Mouse (Mus musculus) cerebellum, postnatal 25 days (tissue): ENCODE data around the gene Iqca.

ENCODE experiments used
- DNase-seq, 2 experiments: peaks; one replicate each; pipeline ENCODE4 v3.0.0; 2021; ENCODE audit warnings: mixed read lengths in 2 of 2

Iqca gene

DNA sequence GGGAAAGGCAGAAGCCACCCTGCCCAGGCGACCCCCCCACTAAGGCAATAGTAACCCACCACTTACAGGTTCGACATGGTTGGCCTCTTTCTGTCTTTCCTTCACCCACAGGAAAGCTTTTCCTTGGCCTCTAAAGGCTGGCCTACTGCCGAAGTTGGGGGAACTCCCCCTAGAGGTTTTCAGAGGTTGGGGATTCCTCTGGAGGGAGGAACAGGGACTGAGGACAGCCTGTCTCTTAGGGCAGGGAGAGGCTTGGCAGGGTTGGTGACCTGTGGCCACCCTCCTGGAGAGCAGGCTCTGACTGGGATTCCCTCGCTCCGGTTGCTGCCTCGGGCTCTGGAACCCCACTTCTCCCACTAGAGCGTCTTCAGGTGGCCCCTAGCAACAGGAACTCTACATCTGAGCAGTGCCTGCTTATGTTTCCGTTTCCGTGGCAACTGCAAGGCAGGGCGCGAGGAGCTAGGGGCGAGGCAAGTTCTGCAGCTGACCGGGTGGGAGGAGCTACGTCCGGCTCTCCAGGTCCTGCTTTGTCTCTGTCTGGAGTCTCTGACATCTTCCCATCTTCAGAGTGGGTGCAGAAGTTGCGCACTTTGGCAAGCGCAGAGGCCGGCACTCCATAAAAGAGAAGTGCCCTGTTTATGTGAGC, at the start of gene Iqca:
TSS of gene Iqca (minus strand) at position 303 of the 646 bp plus-strand sequence.
- peak; percentile 16 to 45 for DNase-seq

DNA sequence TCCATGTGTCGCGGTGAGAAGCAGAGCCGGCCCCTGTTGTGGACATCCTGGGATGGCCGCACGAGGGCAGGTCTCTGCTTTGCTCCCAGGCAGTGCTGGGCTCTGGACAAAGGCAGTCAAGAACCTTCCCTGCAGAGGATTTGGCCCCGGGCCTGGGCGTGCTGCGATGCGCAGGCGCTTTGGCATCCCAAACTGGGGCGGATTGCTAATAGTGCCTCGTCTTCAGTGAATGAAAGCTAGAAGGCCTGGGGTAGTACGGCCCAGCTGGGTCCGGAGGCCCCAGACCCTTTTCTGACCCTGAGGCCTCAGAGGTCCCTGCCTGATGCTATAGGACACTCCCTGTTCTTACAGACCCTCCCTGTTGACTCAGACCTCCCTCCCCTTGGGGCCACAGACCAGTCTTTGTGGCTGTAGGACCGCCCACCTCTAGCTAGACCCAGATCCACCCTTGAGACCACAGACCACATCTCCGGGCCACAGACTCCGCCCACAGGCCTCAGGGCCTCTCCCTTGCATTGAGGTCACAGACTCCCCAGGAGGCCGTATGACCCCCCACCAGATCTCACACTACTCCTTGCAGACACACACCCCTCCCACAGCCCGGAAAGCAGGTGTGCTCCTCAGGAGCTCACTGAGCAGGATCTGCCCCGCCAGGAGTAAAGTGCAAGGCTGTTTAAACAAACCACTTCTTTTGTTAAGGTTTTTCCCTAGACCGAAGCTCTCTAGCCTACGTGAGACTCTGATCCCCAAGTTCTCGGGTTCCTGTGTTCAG, 49.2 kb upstream of the Iqca start:
- DNase-seq, result peak; percentile 89 to 94

DNA sequence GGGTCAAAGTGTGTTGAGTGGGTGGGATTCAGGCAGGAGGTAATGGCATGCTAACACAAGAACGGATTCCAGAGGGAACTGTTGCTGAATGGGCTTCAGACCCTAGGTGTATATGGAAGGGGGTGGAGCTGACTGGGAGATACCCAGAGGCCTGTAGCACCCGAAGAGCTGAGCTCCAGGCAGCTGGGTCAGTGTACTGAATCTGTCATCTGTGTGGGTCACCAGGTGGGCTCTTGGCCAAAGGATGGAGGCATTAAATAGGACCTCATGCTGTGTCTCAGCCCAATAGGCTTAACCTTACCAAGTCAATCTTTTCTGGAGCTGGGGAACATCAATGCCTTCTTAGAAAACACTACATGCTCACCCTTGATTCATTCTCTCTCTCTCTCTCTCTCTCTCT, 48.5 kb upstream of the Iqca start:
- no peak for DNase-seq

DNA sequence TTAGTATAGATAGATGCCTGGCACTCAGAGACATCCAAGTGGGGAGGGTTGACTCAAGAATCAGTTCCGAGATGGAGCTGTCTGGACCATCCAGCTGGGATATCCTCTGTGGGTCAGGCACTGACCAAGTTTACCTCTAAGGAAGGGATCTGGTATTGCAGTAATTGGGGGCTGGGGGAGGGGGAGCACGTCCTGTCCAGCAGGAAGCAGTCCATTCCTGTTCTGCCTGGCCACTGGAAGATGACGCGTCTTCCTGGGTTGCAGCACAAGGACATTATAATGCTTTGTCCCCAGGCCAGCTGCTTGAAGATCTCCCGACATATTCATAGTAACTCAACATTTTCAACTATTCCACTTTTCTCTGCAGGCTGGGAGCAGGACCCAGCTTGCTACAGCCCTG, 48.0 kb upstream of the Iqca start:
- DNase-seq, result no peak

DNA sequence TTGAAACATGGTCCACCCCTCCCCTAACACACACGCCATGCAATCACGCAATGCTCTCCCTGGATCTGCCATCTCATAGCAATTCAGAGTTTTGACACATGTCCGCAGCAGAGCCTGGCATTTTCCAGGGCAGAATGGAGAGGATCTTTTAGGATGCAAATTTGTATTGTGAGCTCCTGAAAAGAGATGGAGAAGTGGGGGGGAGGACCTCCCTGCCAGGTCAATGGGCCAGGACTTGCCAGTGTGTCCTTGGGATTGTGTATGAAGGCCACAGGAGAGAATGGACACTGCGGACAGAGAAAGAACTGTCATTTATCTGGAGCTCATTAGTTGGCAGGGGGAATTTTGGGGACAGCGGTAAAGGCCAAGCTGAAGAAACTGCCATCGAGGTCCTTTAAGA, 35.8 kb upstream of the Iqca start:
- no peak for DNase-seq

DNA sequence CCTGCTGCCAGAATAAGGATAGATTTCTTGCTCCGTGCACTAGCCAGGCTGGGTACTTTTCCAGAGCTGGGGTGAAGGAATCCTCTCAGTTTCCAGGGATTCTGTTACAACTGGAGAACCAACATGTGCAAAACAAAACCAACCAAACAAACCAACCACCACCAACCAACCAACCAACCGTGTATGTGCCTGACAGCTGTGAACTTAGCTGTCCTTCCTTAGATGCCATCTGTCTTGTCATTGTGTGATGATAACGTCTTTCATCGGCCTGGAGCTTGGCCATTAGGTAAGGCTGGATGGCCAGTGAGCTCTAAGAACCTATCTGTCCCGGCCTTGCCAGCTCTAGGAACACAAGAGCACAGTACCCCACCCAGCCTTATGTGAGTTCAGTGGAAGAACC, 33.7 kb upstream of the Iqca start:
- no peak for DNase-seq

DNA sequence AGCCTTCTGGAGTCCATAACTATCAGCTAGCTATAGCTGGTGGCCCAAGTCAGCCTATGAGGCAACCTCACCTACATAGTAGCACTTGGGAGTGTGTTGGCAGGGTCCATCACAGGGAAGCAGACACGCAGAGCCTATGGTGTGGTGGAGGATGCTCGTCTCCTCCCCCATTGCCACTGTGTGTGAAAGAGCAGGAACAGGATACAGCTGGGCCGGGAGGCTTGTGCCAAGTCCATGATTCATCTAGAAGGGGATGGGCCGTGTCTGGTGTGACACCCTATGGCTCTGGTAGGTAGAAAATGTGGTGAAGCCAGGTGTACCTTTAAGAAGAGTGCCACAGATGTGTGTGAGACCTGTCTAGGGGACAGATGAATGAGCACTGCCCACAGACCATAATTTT, 33.0 kb upstream of the Iqca start:
- DNase-seq, result no peak

DNA sequence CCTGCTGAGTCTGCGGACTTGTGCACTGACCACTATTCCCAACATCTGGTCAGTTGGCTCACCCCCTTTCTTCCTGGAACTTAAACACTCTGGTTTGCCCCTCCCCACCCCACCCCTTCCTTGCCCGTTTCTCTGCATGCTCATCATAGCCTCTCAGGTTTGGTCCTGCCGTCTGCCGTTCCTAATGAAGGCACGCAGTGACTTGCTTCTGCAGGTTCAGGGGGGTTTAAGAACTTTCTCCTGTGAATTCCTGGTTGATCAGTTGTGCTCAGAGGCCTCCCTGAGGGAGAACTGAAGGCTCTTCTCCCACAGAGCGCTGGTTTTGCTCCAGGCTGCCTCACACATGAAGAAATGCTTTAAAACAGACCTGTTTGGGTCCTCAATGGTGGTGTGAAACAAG, 30.4 kb upstream of the Iqca start:
- DNase-seq, result no peak

DNA sequence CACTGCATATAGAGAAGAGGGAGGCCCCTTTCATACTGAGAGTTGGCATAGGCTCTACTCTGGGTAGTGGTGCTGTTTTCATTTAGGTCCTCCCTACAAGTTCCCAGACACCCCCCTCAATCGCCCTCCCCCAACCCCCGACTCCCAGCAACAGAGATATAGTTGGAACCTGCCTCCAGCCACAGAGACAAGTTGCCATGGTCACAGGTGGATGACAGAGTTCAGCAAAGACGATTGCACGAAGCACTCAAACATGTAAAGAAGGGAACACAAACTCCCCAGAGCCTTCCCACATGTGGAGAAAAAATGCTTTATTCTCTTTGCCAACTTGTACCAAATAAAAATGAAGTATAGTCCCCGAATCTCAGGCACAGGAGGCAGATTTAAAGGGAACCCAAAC, 29.3 kb upstream of the Iqca start:
- DNase-seq, result no peak

DNA sequence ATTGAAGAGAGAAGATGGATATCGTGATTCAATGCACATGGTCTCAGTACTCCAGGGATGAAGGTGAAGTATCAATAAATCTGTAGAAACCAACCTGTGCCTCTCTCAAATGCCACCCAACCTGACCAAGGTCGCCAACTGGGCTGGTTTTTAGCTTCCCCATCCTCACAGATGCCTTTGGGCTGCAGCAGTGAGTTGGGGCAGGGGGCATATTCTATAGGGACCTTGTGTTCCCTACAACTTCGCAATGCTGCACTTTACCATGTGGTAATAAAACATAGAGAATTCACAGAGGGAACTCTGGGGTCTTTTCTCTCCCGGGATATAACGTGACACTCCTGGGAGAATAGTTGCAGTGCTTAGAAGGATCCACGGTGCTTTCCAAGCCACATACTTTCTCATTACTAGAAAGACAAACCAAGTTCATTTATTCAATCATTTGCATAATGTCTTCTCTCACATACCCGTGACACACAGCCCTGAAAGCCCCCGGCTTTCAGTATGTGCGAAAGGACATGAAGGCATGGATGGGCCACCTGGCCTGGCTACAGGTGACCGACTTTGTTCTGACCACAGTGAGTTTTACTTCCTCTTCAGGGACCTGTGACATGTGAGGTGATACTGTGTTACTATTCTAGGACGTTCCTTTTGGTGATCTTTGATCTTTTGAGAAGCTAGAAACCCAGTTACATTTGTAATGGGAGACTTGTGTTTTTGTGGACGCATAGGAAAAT, 27.9 kb upstream of the Iqca start:
- DNase-seq, result no peak

DNA sequence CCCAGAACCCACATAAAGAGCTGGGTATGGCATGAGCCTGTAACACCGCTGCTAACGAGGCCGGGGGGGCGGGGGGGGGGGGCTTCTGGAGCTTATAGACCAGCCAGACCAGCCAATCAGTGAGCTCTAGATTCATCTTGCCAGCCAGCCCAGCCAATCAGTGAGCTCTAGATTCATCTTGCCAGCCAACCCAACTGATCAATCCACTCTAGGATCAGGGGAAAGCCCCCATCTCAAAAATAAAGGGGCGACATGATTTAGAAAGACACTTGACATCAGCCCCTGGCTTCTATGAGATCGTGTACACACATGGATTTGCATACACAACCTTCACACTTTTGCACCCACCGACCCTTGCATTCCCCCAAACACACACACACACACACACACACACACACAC, 27.3 kb upstream of the Iqca start:
- no peak for DNase-seq

DNA sequence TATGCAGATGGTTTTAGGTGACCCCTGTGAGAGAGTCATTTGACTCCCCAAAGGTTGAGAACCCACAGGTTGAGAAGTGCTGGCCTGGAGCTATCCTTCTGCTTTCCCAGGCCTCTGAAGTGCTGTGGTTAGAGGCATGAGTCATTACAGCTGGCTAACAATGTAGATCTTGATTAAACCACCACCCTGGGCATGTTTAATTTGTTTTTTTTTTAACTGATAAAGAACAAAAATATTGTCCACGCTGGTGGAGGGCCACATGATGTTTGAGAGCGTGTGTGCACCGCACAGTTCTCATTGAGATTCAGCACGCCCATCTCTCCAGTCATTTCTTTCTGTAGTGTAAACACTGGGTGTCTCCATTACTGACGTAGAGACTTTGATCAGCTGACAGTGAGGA, 24.8 kb upstream of the Iqca start:
- no peak for DNase-seq

DNA sequence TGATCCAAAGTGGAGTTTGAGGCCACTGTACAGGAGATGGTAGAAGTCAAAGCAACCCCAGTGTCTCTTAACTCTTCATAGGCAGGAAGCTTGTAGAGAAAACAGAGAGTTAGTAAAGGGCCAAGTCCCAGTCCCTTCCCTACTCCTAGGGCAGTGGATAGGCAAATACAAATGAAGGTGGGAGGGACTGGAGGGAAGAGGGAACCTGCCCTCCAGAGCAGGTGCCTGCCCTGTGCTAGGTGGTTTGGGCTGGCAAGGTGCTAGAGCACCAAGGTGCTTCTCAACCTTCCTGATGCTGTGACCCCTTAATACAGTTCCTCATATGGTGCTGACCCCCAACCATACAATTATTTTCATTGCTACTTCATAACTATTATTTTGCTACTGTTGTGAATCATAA, 24.4 kb upstream of the Iqca start:
- DNase-seq, result no peak

DNA sequence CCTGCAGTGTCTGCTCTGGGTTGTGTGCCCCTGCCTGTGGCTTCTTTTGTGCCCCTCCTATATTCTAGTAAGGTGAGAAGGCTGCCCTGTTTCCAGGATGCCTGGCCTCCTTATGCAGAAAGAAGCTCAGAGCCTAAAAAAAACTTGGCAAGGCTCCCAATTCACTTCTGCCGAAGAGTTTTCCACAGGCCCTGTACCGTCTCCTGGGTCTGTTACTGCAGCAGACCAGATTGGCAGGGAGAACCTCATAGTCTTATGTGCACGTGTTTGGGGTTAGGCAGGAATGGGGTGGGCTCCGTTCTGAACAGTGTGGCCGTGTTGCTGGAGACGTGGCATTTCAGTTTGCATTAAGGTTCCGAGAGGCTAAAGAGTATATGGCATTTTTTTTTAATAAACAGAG, 23.0 kb upstream of the Iqca start:
- DNase-seq, result no peak

DNA sequence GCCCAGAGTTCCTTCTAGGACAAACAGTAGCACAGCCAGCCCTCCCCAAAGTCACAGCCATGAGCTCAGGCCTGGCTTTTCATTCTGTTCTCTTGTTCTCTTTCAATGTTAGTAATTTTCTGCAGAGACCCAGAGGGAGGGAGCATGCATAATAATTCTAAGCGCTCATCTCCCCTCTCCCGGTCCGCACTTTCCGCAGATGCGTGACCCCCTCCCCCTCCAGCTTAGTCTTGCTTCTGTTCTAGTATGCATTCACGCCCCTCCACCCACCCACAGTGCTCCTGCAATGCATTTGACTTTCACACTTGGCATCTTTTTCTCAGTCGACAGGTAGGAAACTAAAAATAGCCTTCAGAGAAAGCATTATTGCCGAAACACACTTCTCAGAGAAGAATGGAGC, 21.1 kb upstream of the Iqca start:
- no peak for DNase-seq

DNA sequence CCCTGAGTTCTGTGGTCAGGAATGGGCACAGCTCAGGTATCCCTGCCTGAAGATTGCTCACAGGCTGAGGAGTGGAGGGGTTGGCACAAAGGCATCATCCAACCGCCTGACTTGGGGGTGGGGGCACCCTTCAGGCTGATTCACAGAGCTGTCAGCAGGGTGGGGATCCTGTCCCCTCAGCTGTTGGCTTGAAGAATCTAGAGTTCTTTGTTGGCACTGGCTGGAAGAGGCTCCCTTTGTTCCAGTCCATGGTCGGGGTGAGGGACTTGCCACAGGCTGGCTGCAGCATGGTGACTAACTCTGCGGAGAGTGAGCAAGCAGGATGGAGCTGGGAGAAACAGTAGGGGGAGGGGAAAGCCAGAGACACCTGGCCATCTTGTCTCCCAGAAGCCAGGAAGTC, 11.1 kb upstream of the Iqca start:
- no peak for DNase-seq

DNA sequence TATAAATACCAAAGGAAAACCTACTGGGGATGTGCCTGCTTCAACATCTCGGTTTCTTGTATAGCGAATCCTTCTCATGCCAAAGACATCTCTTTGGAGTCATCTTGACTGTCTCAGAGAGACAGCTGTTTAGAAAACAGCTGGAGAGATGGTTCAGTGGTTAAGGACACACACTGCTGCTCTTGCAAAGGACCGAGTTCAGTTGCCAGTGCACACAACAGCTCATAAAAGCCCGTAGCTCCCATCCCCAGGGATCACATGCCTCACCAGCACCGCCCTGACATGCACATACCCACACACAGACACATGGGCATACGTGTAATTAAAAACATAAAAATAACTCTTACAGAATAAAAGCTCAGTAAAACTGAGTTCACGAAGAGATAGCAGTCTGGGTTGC, 10.0 kb upstream of the Iqca start:
- no peak for DNase-seq

DNA sequence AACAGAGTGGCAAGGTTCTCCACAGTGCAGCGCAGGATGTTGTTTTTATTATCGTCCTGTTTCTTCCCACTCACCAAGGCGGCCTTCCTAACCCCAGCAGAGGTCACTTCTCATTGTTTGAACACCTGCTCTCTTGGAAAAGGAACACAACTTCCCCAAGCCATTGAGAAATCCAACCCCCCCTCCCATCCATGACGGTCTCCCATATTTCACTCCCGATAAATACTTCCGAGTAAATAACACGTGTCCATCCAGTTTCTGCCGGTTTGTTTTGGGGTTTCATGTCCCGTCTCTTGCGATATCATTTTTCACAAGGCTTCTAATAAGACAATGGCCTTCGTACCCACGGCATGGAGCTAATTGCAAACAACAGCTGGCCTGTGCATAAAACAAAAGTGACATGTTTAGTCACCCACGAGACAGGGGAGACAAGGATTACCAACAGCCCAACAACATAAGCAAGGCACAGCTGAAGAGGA, 9.2 kb upstream of the Iqca start:
- no peak for DNase-seq

DNA sequence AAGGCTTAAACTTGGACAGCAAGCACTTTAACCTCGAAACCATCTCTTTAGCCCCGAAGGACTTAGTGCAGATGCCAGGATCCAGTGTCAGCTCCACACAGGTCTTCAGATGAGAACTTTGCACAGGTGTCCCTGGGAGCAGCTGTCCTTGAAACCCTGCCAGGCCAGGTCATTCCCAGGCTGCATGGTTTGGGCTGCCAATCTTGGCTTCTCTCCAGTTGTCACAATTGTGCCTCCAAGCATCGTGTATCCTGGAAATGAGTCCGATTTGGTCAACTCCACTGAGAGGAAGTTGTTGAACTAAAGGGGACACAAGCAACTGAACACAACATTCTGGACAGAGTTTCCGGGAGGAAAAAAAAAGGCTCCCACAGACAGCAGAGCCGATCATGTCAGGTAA, 8.4 kb upstream of the Iqca start:
- no peak for DNase-seq

DNA sequence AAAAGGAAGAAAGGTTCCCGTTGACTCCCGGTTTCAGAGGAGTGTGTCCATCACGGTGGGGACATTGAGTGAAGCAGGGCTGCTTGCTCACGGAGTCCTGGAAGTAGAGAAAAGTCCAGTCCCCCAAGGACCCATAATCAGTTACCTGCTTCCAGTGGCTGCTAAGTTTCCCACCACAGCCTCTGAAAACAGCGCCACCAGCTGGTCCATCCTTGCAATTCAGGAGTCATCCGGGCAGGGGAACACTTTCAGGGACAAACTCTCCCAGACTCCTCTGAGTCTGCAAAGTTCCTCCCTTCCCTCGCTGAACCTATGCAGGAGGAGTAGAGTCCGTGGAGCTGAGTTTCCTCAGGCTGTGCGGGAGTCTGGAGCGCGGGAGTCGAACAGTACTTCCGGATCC, 6.7 kb upstream of the Iqca start:
- no peak for DNase-seq

DNA sequence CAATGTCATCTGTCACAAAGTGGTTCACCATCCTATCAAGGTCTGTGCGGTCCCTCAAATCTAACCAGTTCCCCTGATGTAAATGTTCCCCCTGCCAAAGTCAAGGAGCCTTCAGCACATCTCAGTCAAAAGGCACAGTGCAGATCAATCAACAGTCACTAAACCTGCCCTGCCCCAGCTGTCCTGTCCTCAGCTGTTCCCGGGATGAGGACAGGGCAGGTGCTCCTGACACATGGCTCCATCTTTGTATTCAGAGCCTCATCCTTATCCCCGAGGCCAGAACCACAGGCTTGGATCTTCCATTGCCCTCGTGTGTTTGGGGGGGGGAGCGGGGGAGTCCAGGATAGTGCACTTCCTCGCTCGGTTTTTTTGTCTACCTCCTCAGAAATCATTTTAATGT, 3.4 kb upstream of the Iqca start:
- DNase-seq, result no peak

DNA sequence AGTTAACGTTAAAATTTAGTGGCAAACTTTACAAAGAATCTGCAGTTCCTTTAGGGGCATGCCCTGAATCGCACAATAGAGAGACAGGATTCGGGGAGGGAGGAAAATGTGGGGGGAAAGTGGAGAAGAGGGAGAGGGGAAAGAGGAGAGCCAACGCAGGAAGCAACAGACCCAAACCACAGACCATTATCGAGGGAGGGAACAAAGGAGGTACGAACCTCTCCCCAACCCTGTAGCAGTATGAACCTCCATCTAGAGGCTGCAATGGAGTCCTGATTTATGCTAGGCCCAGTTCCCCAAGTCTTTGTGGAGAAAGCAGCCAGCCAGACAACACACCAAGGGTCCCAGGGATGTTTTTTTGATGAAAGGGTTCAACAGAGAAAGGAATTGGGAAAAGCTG, 586 bp upstream of the Iqca start:
- no peak for DNase-seq

DNA sequence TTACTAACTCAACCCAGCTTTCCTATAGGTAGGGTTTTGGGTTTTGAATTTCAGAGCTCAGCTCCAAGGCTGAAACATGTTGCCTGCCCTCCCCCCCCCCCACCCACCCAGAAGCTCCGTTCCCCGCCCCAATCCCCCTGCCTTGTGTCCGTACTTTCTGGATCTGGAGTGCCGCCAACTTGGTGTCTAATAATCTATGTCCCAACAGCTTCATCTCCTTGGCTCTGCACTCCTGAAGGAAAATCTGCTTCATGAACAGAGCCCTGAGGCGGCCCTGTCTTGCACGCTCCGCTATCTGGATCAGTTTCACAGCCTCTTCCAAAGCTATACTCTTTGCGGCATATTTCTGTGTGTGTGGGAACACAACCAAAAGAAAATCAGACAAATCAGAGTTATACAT, 13.5 kb downstream of the Iqca start:
- DNase-seq, result no peak

DNA sequence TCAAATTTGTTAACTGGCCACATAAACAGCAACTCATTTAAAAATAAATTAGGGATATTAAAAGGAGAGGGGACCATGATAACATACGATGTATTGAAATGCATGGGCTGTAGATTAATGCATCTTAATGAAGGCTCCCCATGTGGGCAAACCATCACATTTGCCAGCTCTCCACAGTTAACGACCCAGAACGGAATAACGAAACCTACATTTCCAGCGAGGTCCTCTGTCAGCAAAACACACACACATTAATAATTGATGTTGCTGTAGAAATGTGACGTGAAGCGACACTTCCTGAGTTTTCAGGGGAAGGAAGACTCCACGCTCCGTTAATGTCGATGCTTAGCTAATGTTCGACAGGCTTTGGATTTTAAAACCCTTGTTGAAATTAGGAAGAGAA, 20.8 kb downstream of the Iqca start:
- no peak for DNase-seq
